Mouse (Mus musculus) effector memory CD4-positive, alpha-beta T cell, adult 7 months (primary cell): Measurements from ENCODE around the gene Mapkapk3. TPM values are rescaled to one million over a fixed set of nuclear protein-coding genes. Genes with fewer than 3 reads are reported as not detected.

Source experiments
- polyA plus RNA-seq: library from polyadenylated mRNA; unstranded; fragments of 100-300 nt; shearing (Covaris generic); gene quantifications from one replicate; pipeline ENCODE4 v1.2.1, GENCODE M21; 2017

The Mapkapk3 gene
- polyA plus RNA-seq, result 107 TPM

GRCm38 (mm10) chr9:107289211-107290076, at the start of gene Mapkapk3:
TSS of gene Mapkapk3 (minus strand) at chr9:107289877.

GRCm38 (mm10) chr9:107338172-107338883, 48.7 kb upstream of the Mapkapk3 start, which contains the start of gene Hemk1:
TSS of gene Hemk1 (minus strand) at chr9:107338350.

GRCm38 (mm10) chr9:107296016-107296040, 6.2 kb upstream of the Mapkapk3 start, which contains the start of gene Cish:
TSS of gene Cish (plus strand) at chr9:107296026.

GRCm38 (mm10) chr9:107231539-107232139, 58.0 kb downstream of the Mapkapk3 start, which contains the start of gene Dock3:
TSS of gene Dock3 (minus strand) at chr9:107231909.

Other genes starting within 250 kb of the Mapkapk3 start
- 0.05 TPM for gene Dock3, start 58.0 kb downstream of the Mapkapk3 start, polyA plus RNA-seq
- 150 TPM for gene Cish, start 6.1 kb upstream of the Mapkapk3 start, polyA plus RNA-seq
- gene Hemk1, start 48.5 kb upstream of the Mapkapk3 start, polyA plus RNA-seq, result 10.6 TPM
- gene 6430571L13Rik, start 50.7 kb upstream of the Mapkapk3 start, polyA plus RNA-seq, result 0.56 TPM
- gene Cacna2d2, start 109.7 kb upstream of the Mapkapk3 start, polyA plus RNA-seq, result 0.13 TPM
- gene Tmem115, start 244.1 kb upstream of the Mapkapk3 start, polyA plus RNA-seq, result 67.0 TPM